Mouse (Mus musculus) intestine, embryonic 16.5 days (tissue): ENCODE data around the gene Gbp2b. TPM values are rescaled to one million over a fixed set of nuclear protein-coding genes. Genes with fewer than 3 reads are reported as not detected.

ENCODE experiments used
- ATAC-seq: fragments of 200-750 bp; cut with Nextera tagmentation; 2 replicates; pipeline ENCODE4 v1.8.0; 2017; ENCODE audit warnings: moderate TSS enrichment, moderate library complexity
- H3K27ac ChIP-seq: fragments of 300-500 bp; sonication (generic); 2 replicates; pipeline ENCODE4 v1.5.1; 2014; ENCODE audit warnings: mild to moderate bottlenecking, low read length
- H3K27me3 ChIP-seq: fragments of 300-500 bp; sonication (generic); replicated peaks from 2 replicates; pipeline ENCODE4 v1.6.1; 2014; ENCODE audit warnings: low read length, control low read depth, mixed read lengths; ENCODE audit not compliant: control insufficient read depth, insufficient read depth
- H3K36me3 ChIP-seq: fragments of 300-500 bp; sonication (generic); 2 replicates; pipeline ENCODE4 v1.6.1; 2014; ENCODE audit warnings: low read length, control low read depth; ENCODE audit not compliant: control insufficient read depth, insufficient read depth
- H3K4me1 ChIP-seq: fragments of 300-500 bp; sonication (generic); 2 replicates; pipeline ENCODE4 v1.6.1; 2014; ENCODE audit warnings: low read length, control low read depth, mixed read lengths; ENCODE audit not compliant: control insufficient read depth, insufficient read depth
- H3K4me2 ChIP-seq: fragments of 300-500 bp; sonication (generic); 2 replicates; pipeline ENCODE4 v1.6.1; 2014; ENCODE audit warnings: low read depth, low read length, control low read depth
- H3K4me3 ChIP-seq: fragments of 300-500 bp; sonication (generic); 2 replicates; pipeline ENCODE4 v1.5.1; 2014; ENCODE audit warnings: mild to moderate bottlenecking, low read length
- H3K9ac ChIP-seq: fragments of 300-500 bp; sonication (generic); 2 replicates; pipeline ENCODE4 v1.6.1; 2014; ENCODE audit warnings: low read depth, low read length
- H3K9me3 ChIP-seq: fragments of 300-500 bp; sonication (generic); 2 replicates; pipeline ENCODE4 v1.6.1; 2016; ENCODE audit warnings: low read length, control low read depth; ENCODE audit not compliant: control insufficient read depth
- WGBS: fragments of 180-500 bp; shearing (Covaris S2); extraction: QIAGEN DNeasy Blood & Tissue Kit; methylation state at CpG from one replicate; pipeline ENCODE4 v1.1.7; 2014; 5-methylcytosine and 5-hydroxymethylcytosine counted together
- microRNA-seq: library from miRNA; unstranded; fragments of <30 nt; microRNA quantifications from one replicate; pipeline ENCODE4, GENCODE M21; 2016
- polyA plus RNA-seq: library from polyadenylated mRNA; unstranded; fragments of >200 nt; fragmentation: Nextera tagmentation; extraction: Ambion mirVana; gene quantifications from 2 replicates; pipeline ENCODE4 v1.2.1, GENCODE M21; 2015

The Gbp2b gene
- polyA plus RNA-seq, 1 experiment from 2014 or later = 0.61 TPM

GRCm38 (mm10) chr3:142664723-142665122 is 70.1 kb downstream of the Gbp2b start:
- Histone ChIP-seq H3K9me3 (0 out of 2 replicates have a peak, but pooled peaks cover 4% of the 10 kb centered on the region), H3K27ac (no peak overlapping the region), H3K4me3 (no peak overlapping the region), H3K27me3 (no peaks in the 10 kb centered on the region), H3K36me3 (no peaks in the 10 kb centered on the region), H3K4me2 (no peak overlapping the region), H3K4me1 (no peaks in the 10 kb centered on the region), H3K9ac (no peak overlapping the region)
- 90% methylated on average over 8 of the region's 8 CpGs for WGBS
- no peak for ATAC-seq

Small RNA genes within 50 kb of the gene (microRNA-seq; reads per million reads assigned to microRNA genes)
- gene Mir6381 = not detected

Other genes with a start within 250 kb of the Gbp2b start
- 35.7 and 37.2 TPM in 2 replicates for gene Pdlim5, start 199.2 kb upstream of the Gbp2b start, polyA plus RNA-seq
- gene Gbp5, start 100.9 kb upstream of the Gbp2b start, polyA plus RNA-seq = 0.18 and 0.20 TPM in 2 replicates
- 6.8 and 7.2 TPM in 2 replicates for gene Gbp7, start 64.5 kb upstream of the Gbp2b start, polyA plus RNA-seq
- 2.7 and 2.8 TPM in 2 replicates for gene Gbp3, start 34.8 kb upstream of the Gbp2b start, polyA plus RNA-seq
- 3.7 and 4.0 TPM in 2 replicates for gene Gbp2, start 25.8 kb downstream of the Gbp2b start, polyA plus RNA-seq
- 16.6 and 17.8 TPM in 2 replicates for gene Kyat3, start 106.2 kb downstream of the Gbp2b start, polyA plus RNA-seq
- gene Gtf2b, start 170.2 kb downstream of the Gbp2b start, polyA plus RNA-seq = 68.2 and 72.0 TPM in 2 replicates